Mouse (Mus musculus) thymus, postnatal 36 days (tissue): ENCODE data around the gene Uri1.

ENCODE experiments used
- DNase-seq, 2 experiments: peaks; one replicate each; pipeline ENCODE4 v3.0.0; 2022; ENCODE audit warnings: mixed read lengths in 2 of 2

Gene Uri1

GRCm38 (mm10) chr7:38012811-38013210 is 10.5 kb downstream of the Uri1 start:
- no peak for DNase-seq

- DNase-seq, result no peak
Observed at GRCm38 (mm10) chr7:38008359-38008758, 15.0 kb downstream of the Uri1 start.

GRCm38 (mm10) chr7:38002451-38002850 is 20.9 kb downstream of the Uri1 start:
- DNase-seq, result no peak

GRCm38 (mm10) chr7:37999691-38000090 is 23.7 kb downstream of the Uri1 start:
- DNase-seq, result peak; percentile 35 to 61

GRCm38 (mm10) chr7:37992861-37993260 is 30.5 kb downstream of the Uri1 start:
- DNase-seq, result no peak

GRCm38 (mm10) chr7:37984866-37985265 is 38.5 kb downstream of the Uri1 start:
- no peak for DNase-seq

- DNase-seq, result no peak
Observed at GRCm38 (mm10) chr7:37983471-37983870, 39.9 kb downstream of the Uri1 start.

GRCm38 (mm10) chr7:37979729-37980128 is 43.6 kb downstream of the Uri1 start:
- no peak for DNase-seq

- DNase-seq, result peak; percentile 23 to 41
Observed at GRCm38 (mm10) chr7:37978412-37978811, 44.9 kb downstream of the Uri1 start.

- no peak for DNase-seq
Observed at GRCm38 (mm10) chr7:37977676-37978075, 45.7 kb downstream of the Uri1 start.

GRCm38 (mm10) chr7:37972999-37973555 is 50.3 kb downstream of the Uri1 start:
- no peak for DNase-seq

- DNase-seq, result peak; percentile 17 to 19
Observed at GRCm38 (mm10) chr7:37972571-37972970, 50.8 kb downstream of the Uri1 start.

GRCm38 (mm10) chr7:37962326-37962725 is 61.0 kb downstream of the Uri1 start:
- DNase-seq, result no peak

GRCm38 (mm10) chr7:37961247-37961646 is 62.1 kb downstream of the Uri1 start:
- no peak for DNase-seq

- DNase-seq, result no peak
Observed at GRCm38 (mm10) chr7:37951841-37952240, 71.5 kb downstream of the Uri1 start.

- DNase-seq, result no peak
Observed at GRCm38 (mm10) chr7:37936459-37936858, 86.9 kb downstream of the Uri1 start.

GRCm38 (mm10) chr7:37935786-37936185 is 87.6 kb downstream of the Uri1 start:
- DNase-seq, result no peak

- DNase-seq, result peak; percentile 26 to 37
Observed at GRCm38 (mm10) chr7:37934770-37935182, 88.6 kb downstream of the Uri1 start.

GRCm38 (mm10) chr7:37933754-37934308 is 89.5 kb downstream of the Uri1 start:
- no peak for DNase-seq

- DNase-seq, result no peak
Observed at GRCm38 (mm10) chr7:37931631-37932030, 91.7 kb downstream of the Uri1 start.

GRCm38 (mm10) chr7:37929738-37930137 is 93.6 kb downstream of the Uri1 start:
- DNase-seq, result no peak

GRCm38 (mm10) chr7:37922999-37923398 is 100.4 kb downstream of the Uri1 start:
- no peak for DNase-seq

GRCm38 (mm10) chr7:37921681-37922430 is 101.5 kb downstream of the Uri1 start:
- no peak for DNase-seq

GRCm38 (mm10) chr7:37918926-37919325 is 104.4 kb downstream of the Uri1 start:
- DNase-seq, result no peak
